Mouse (Mus musculus) bone marrow, adult 2 months (tissue): ENCODE measurements around the gene Veph1.

Experiments
- CTCF ChIP-seq: fragments of 200-500 bp; IDR thresholded peaks from 2 replicates; pipeline ENCODE4 v1.5.1; 2011; ENCODE audit warnings: low read length, control low read depth; ENCODE audit not compliant: control insufficient read depth, insufficient read depth
- POLR2A ChIP-seq: fragments of 200-500 bp; IDR thresholded peaks from 2 replicates; pipeline ENCODE4 v1.6.1; 2011; ENCODE audit warnings: low read depth, mild to moderate bottlenecking, control low read depth, low read length, borderline replicate concordance; ENCODE audit not compliant: control insufficient read depth

DNA sequence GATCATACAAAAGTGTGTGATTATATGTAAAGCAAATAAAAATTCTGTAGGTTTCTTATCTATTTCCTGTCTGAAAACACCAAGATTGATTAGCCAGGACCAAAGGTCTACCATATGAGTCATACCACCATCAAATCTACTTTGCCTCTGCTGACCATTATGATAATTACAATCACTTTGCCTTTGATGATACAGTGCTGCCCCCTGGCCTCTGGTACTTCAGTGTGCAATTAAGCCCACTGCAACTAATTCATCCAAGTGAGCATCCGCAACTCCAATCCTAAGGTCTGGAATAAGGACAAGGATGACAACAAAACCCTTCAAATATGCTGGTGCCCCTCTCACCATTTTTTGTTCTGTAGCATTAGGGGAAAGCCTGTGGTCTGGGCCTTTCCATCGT, 117.0 kb downstream of the Veph1 start:
- TF ChIP-seq CTCF: no peak
- TF ChIP-seq POLR2A: no peak
